Mouse (Mus musculus) fat pad, adult 2 months (tissue): Measurements from ENCODE around the gene Nr1h2.

Source experiments
- DNase-seq: peaks from one replicate; pipeline ENCODE4 v3.0.0-alpha.2; 2011; ENCODE audit warnings: low read depth, low spot score; ENCODE audit errors: extremely low read depth

Nr1h2 gene

DNA sequence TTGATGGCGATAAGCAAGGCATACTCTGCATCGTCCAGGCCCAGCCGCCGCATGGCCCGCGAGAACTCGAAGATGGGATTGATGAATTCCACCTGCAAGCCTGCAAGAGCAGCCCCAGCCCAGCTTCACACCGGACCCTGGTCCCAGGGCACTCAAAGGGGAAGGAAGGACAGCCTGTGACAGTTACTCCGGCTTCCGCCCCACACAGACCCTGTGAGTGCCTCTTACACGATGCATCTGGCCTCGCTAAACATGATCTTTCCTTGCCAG, 3.4 kb downstream of the Nr1h2 start:
- no peak for DNase-seq

GRCm38 (mm10) chr7:44549621-44550408, 3.9 kb downstream of the Nr1h2 start:
- no peak for DNase-seq

DNA sequence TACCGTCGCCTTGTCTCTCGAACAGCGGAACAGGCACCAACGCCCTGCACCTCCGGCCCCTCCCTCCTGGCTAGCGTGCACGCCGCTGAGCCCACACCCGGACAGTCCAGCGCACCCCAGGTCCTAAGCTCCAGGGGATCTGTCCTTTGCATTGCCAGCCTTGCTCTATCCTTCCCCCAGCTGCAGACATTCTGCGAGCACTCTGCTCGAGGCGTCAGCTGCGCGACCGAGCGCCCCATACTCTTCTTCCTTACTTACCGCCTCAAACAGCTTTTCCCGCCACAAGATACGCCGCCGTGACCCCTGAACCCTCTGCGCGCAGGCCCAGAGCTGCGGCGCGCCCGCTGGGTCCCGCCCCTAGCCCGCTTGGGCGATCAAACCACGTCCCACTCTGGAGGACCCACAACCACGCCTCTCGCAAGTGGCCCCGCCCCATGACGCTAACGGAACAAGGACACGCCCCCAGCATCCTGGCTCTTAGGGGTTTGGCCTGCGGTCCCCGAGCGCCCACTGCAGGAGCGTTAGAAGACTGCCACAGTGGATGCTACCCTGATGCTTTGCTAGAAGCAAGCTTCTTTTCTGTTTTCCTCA, 5.2 kb downstream of the Nr1h2 start, which contains the start of gene Pold1:
Pold1 (minus strand) TSS at position 353 of the 591 bp plus-strand sequence.
- DNase-seq = peak; percentile 63

DNA sequence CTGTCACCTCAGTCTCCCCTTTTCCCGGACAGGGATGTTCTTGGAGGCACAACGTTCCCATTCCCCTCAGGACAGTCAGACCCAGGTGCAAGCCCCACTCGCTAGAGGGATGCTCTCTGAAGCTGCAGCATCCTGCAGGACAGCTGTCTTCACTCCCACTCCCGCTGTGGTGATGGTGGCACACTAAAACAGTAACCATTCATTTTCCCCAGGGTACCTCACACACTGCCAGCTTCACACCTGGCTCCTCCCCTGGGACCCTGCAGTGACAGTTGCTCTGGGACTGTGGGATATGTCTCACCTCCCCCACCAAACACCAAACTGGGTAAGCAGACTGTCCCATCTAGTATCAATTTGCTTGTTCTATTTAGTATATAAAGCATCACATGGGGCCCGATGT, 6.0 kb downstream of the Nr1h2 start:
- DNase-seq = no peak

DNA sequence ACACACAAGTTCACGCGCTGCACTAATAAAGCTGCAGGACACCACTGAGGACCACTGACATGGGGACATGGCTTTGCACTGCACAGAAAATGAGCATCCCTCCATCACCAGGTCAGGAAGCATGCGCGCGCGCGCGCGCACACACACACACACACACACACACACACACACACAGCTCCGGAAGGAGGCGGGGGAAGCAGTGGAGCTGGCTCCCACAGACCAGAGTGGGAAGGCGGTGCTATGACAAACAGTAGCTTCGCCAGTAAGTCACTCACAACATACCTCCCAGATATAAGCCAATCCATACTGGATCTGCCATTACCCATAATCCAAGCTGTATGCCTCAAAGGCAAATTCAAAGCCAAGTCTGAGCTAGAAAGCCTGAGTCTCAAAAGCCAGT, 6.7 kb downstream of the Nr1h2 start:
- DNase-seq = no peak

DNA sequence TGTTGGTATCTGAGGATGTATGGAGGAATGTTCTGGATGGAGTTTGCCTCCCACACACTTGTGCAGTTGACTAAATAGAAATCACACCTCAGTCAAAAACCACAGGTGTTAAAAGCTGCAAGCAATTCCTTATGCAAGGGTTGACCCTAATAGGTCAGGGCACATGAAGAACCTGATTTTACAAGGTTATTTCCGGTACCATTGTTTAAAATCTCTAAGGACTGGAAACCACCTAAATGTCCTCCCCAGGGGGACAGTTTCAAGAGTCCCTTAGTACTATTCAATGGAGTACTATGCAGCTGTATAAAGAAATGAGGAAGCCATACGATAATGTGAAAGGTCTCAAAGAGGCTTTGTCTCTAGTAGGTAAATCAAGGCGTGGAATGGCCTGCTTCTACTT, 7.5 kb downstream of the Nr1h2 start:
- no peak for DNase-seq

DNA sequence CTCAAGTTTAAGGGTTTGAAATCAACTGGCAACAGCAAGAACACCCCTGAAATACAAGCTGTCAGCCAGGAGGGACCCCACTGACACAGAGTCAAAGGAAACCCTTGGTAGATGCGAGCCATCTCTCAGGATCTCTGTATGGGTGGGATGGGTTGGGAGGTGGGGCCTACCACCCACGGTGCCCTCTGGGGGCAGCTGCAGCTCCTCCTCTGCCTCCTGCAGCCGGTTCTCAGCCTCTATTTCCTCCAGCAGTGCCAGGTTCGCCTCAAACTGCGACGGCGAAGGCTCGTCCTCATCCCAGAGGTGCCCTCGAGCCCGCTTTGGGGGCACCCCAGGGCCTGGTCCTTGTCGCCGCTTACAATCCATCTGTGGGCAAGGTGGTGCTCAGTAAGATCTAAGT, 10.7 kb downstream of the Nr1h2 start:
- DNase-seq = no peak

GRCm38 (mm10) chr7:44542555-44542954, 11.2 kb downstream of the Nr1h2 start:
- no peak for DNase-seq

GRCm38 (mm10) chr7:44538756-44539624, 14.8 kb downstream of the Nr1h2 start:
- no peak for DNase-seq

DNA sequence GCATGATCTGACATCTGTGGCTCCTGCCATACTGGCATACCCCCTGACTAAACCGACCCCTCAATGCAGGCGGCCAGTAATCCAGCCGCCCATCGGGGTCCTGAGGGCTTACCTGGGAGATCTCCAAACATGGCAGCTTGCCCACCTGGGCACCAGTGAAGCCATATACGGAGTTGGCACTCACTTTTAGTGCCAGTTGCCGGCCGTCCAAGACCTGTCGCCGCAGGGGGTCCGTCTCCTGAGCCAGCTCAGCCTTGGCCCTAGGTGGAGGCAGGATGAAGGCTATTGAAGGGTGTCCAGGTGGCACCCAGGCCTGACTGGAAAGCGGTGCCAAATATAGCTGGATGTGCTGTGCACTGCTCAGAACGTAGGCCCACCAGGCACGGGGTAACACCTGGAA, 16.3 kb downstream of the Nr1h2 start:
- DNase-seq = no peak

DNA sequence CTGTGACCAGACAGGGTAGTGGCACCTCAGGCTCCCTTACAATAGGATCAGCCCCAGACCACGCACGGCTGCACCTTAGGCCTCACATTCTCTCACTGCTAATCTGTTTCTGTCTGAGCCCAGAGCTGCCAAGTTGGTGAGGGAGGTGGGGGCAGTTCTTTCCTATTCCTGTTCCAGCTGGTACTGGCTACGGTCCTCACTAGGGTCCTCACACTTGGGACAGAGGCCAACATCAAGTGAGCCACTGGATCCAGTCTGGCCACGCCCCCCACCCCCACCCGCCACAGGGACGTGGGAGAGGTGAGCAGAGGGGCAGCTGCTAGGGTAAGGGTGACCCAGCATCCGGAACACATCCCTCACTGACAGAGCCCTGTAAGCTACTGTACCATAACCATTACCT, 16.7 kb downstream of the Nr1h2 start:
- DNase-seq = no peak

GRCm38 (mm10) chr7:44536590-44536968, 17.2 kb downstream of the Nr1h2 start:
- peak; percentile 82 for DNase-seq

DNA sequence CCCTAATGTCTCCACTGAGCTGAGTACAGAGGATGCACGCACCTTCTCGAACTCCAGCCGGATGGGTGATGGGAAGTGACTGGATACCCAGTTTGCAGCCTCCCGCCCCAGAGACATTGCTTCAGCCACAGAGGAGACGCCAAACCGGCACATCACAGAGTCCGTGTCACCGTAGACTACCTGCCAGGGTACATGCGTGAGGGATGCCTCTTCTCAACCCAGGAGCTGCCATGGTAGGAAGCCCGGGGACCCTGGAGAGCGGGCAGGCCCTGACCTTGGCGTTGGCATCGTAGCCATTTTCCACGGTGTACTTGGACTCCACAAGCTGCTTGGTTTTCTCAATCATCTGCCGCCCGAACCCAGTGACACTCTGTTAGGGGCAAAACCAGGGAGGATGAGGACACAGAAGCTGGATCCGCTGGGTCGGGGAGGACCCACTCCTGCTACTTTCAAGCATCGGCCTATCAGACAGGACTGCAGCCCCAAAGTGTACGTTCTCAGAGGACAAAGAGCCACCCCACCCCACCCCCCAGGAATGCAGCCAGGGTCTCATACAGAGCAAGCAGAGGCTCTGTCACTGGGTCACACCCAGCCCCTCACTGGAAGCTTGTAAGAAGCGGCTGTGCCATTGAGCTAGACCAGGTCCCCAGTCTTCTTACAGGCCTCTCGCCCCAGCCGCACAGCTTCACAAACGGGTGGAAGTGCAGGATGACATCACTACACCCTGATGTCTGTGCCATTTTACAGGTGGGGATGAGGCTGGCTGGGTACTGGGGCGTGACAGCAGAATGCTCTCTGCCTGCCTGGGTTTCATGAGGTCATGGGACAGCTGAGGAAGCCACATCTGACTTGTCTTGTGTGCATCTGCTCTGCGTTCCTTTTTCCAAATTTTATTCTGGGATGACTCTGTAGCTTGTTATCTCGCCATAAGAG, 17.8 kb downstream of the Nr1h2 start:
- DNase-seq = no peak

GRCm38 (mm10) chr7:44534656-44535441, 18.9 kb downstream of the Nr1h2 start:
- no peak for DNase-seq

- DNase-seq = no peak
Observed at GRCm38 (mm10) chr7:44534242-44534641, 19.5 kb downstream of the Nr1h2 start.

DNA sequence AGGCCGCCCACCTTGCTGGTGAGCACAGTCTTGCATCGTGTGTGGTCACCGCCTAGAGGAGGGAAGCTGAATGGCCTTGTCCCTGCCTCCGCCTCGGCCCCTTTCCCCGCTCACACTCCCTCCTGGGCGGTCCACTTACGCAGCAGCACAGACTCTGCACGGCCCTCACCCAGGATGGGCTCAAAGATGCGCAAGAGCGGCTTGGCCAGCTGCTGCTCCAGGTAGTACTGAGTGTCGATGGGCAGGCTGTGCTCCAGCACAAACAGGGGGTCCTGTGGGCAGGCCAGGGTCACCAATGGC, 20.1 kb downstream of the Nr1h2 start:
- no peak for DNase-seq

DNA sequence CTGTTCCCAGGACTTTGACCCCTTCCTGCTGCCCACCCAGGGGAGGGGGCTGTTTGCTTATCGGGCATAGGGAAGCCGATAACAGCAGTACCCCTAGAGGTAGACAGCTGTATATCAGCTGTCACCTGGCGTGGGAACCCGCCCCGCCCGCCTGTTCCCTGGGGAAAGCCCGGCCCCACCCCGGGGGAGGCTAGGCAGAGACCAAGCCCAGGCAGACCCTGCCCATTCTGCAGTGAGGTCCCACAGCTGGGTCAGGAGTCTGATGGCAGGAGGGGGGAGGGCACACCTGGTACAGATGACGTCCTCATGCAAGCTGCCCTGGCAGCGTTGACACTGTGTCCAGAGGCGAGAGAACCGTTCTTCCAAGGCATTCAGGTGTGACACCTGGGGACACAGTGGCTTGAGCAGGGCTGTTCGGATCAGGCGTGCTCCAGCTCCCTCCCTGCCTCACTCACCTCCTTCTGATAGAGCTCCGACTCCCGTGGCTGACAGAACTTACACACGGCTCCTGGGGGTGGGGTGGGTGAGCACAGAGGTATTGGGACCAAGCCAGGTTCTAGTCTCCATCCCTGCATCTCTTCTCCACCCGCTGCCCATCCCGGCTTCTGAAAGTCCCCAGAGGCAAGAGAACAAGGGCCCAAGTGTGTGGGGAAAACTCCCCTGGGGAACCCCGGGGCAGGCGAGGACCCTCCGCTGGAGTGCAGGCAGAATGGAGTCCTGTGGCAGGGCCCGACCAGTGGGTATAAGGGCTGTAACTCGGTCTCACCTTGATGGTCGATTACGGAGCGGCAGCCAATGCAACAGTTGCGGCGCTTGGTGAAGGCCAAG, 20.6 kb downstream of the Nr1h2 start:
- DNase-seq = no peak

- no peak for DNase-seq
Observed at GRCm38 (mm10) chr7:44531946-44532732, 21.6 kb downstream of the Nr1h2 start, which contains the start of gene Spib. TSS of gene Spib (minus strand) at chr7:44532071.

GRCm38 (mm10) chr7:44531207-44531606, 22.5 kb downstream of the Nr1h2 start:
- no peak for DNase-seq
